Mouse (Mus musculus): ENCODE data around the gene Sdcbp2. TPM values are rescaled to one million over a fixed set of nuclear protein-coding genes. Genes with fewer than 3 reads are reported as not detected.

Gene Sdcbp2
- total RNA-seq, 1 experiment from 2014 or later: not detected

DNA sequence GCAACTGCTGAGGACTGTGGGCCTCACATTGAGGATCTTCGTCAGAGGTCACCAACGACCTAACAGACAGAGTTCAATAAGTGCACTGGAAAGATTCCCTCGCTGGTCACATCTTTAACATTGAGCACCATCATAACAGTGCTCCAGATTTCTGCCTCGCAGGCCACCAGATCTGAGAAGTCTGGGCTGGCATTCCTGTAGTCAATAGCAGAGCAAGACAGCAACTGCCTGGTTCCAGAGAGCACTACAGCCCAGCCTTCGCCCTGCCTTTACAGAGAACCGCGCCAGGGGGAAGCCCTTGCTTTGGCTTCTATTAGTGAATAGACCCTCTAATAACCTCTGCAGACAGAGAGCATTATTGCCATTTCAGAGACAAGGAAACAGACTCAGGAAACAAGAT lies 53.9 kb downstream of the Sdcbp2 start:
- ATAC-seq (replicated peaks; ENCODE audit: low read depth, poor library complexity, severe bottlenecking): no peak

DNA sequence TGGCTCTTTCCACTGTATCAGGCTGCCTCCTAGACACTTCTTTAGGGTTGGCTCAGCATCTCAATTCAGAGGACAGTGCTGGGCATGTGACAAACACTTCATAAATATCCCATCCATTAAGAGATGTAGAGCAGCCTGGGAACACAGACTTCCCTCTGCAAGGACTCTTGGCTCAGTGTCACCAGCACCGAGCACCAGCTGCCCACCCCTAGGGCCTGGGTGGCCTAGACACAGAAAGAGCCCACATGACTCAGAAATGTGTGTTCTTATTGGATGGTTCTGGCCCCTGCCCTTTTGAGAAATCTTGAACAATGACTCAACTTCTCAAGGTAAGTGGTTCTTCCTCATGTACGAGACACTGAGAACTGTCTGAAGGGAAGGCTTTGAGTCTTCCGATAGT lies 55.6 kb downstream of the Sdcbp2 start:
- ATAC-seq (replicated peaks; ENCODE audit: low read depth, poor library complexity, severe bottlenecking): no peak

GRCm38 (mm10) chr2:151629310-151629709 lies 56.9 kb downstream of the Sdcbp2 start:
- ATAC-seq (replicated peaks; ENCODE audit: low read depth, poor library complexity, severe bottlenecking): no peak

GRCm38 (mm10) chr2:151631406-151632158 lies 59.2 kb downstream of the Sdcbp2 start:
- no peak for ATAC-seq (replicated peaks; ENCODE audit: low read depth, poor library complexity, severe bottlenecking)

DNA sequence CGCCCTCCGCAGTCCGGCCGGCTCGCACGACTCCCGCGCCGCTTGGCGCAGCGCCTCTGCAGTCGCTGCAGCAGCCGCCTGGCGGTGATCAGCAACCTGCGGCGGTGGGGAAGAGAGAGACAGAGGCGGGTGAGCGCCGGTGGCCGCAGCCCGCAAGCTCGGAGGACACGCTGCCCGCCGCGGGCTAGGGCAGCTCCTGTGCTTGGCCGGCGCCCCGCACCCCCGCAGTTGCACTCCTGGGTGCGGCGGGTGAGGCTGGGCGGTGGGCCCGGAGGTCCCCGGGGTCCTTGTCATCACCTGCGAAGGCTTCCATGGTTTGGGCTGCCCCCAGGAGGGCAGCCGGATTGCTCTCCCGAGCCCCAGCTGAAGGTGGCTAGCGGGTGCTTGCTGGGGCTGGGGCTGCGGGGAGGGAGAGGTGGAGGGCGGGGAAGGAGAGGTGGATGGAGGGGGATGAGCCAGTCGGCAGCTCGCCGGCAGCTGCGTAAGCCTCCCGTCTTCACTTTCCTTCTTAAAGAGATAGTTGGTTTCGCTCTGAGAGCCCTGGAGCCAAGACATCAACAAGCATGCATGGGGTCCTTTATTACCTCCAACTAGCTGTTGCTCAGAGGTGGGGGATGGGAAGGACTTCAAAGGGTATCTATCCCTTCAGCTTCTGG lies 59.9 kb downstream of the Sdcbp2 start, which contains the start of gene Snph:
TSS of gene Snph (minus strand) at position 435 of the 656 bp plus-strand sequence.
- peak; percentile 81 for ATAC-seq (replicated peaks; ENCODE audit: low read depth, poor library complexity, severe bottlenecking)

DNA sequence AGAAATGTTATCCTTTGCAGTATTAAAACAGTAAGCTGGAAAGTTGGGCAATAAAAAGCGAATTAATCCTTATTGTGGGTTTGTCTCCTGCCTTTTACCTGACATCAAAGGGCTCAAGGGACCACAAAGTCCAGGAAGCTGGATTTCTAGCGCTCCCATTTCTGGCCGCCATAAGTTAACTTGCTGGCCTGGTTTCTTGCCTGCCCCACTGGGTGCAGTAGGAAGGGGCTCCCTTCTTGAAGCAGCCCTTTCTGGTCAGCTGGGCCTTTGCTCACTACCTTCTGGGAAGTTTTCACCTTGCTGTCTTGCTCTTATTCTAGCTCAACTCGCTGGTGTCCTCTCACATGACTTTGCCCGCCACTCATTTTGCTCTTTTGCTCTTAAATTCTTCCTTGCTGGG lies 60.6 kb downstream of the Sdcbp2 start:
- no peak for ATAC-seq (replicated peaks; ENCODE audit: low read depth, poor library complexity, severe bottlenecking)

DNA sequence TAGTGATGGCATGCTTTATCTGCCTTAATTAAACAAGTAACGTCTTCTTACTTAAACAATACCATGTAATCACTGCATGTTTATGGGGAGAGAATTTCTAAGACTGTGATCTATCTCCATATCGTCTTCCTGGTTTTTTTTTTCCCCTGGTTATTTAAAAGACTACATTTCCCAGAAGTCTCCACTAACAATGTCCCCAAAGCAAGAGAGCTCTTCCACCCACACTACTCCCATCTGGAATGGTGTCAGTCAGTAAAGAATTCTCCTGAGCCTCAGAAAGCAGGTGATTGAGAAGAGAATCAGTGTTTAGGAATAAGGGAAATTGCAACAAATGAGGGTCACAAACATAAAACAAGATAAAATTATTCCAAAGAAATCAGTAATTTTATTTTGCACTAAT lies 62.5 kb downstream of the Sdcbp2 start:
- ATAC-seq (replicated peaks; ENCODE audit: low read depth, poor library complexity, severe bottlenecking): no peak

GRCm38 (mm10) chr2:151635362-151636014 lies 63.1 kb downstream of the Sdcbp2 start:
- no peak for ATAC-seq (replicated peaks; ENCODE audit: low read depth, poor library complexity, severe bottlenecking)

DNA sequence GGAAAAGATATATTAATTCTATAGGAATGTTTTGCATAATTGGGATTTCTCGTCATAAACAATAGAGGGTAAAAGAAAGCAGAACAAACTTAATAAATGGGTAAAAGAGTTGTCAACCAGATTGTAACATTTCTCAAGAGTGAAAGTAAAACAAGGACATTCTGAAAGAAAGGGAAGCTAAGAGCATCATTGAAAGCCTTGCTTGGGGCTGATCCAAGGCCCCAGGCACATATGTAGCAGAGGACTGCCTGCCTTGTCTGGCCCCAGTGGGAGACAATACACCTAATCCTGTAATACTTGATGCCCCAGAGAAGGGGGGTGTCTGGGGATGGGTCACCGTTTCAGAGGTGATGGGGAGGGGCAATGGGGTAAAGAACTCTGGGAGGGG lies 63.6 kb downstream of the Sdcbp2 start:
- ATAC-seq (replicated peaks; ENCODE audit: low read depth, poor library complexity, severe bottlenecking): peak; percentile 63

Other genes with a start within 250 kb of the Sdcbp2 start
- gene 4921509C19Rik, start 96.5 kb upstream of the Sdcbp2 start, total RNA-seq (2017): not detected in 2 replicates
- gene Nsfl1c, start 78.4 kb upstream of the Sdcbp2 start, total RNA-seq (2017): 111 and 129 TPM in 2 replicates
- 31.1 and 35.6 TPM in 2 replicates for gene Fkbp1a, start 30.1 kb upstream of the Sdcbp2 start, total RNA-seq (2017)
- gene Snph, start 60.0 kb downstream of the Sdcbp2 start, total RNA-seq (2017): not detected in 2 replicates
- not detected in 2 replicates for gene Rad21l, start 95.9 kb downstream of the Sdcbp2 start, total RNA-seq (2017)
- not detected in 2 replicates for gene Tmem74b, start 129.4 kb downstream of the Sdcbp2 start, total RNA-seq (2017)
- 16.6 TPM in 2 replicates for gene Psmf1, start 171.6 kb downstream of the Sdcbp2 start, total RNA-seq (2017)